Mouse (Mus musculus) neural tube, embryonic 11.5 days (tissue): ENCODE data around the gene Prkacb. TPM values are rescaled to one million over a fixed set of nuclear protein-coding genes. Genes with fewer than 3 reads are reported as not detected.

Experiments used
- ATAC-seq: fragments of 200-750 bp; cut with Nextera tagmentation; 2 replicates; pipeline ENCODE4 v1.8.0; 2017; ENCODE audit warnings: moderate number of reproducible peaks, mild to moderate bottlenecking, moderate TSS enrichment, moderate library complexity; ENCODE audit not compliant: insufficient read depth, low FRiP score, low TSS enrichment
- DNase-seq: peaks from one replicate; pipeline ENCODE4 v3.0.0-alpha.2; 2015; ENCODE audit warnings: low spot score
- H3K27ac ChIP-seq: fragments of 300-500 bp; sonication (generic); 2 replicates; pipeline ENCODE4 v1.5.1; 2014; ENCODE audit warnings: low read depth, mild to moderate bottlenecking, low read length
- H3K27me3 ChIP-seq: fragments of 300-500 bp; sonication (generic); 2 replicates; pipeline ENCODE4 v1.6.1; 2014; ENCODE audit warnings: mild to moderate bottlenecking, low read length, mixed read lengths; ENCODE audit not compliant: control insufficient read depth, insufficient read depth
- H3K36me3 ChIP-seq: fragments of 300-500 bp; sonication (generic); 2 replicates; pipeline ENCODE4 v1.6.1; 2014; ENCODE audit warnings: mild to moderate bottlenecking, low read length, moderate library complexity, mixed read lengths; ENCODE audit not compliant: control insufficient read depth, insufficient read depth
- H3K4me1 ChIP-seq: fragments of 300-500 bp; sonication (generic); 2 replicates; pipeline ENCODE4 v1.6.1; 2014; ENCODE audit warnings: low read length, mixed read lengths; ENCODE audit not compliant: control insufficient read depth, insufficient read depth
- H3K4me2 ChIP-seq: fragments of 300-500 bp; sonication (generic); 2 replicates; pipeline ENCODE4 v1.6.1; 2014; ENCODE audit warnings: low read depth, mild to moderate bottlenecking, moderate library complexity
- H3K4me3 ChIP-seq: fragments of 300-500 bp; sonication (generic); 2 replicates; pipeline ENCODE4 v1.5.1; 2014; ENCODE audit warnings: low read depth, low read length
- H3K9ac ChIP-seq: fragments of 300-500 bp; sonication (generic); 2 replicates; pipeline ENCODE4 v1.6.1; 2014; ENCODE audit warnings: mild to moderate bottlenecking, low read length
- H3K9me3 ChIP-seq: fragments of 300-500 bp; sonication (generic); 2 replicates; pipeline ENCODE4 v1.6.1; 2016; ENCODE audit warnings: low read length; ENCODE audit not compliant: control insufficient read depth
- WGBS: fragments of 180-500 bp; shearing (Covaris S2); extraction: QIAGEN DNeasy Blood & Tissue Kit; methylation state at CpG from one replicate; pipeline ENCODE4 v1.1.7; 2014; 5-methylcytosine and 5-hydroxymethylcytosine counted together
- polyA plus RNA-seq: library from polyadenylated mRNA; unstranded; fragments of >200 nt; fragmentation: Nextera tagmentation; extraction: Ambion mirVana; gene quantifications from 2 replicates; pipeline ENCODE4 v1.2.1, GENCODE M21; 2014

The Prkacb gene
- polyA plus RNA-seq: 76.3 and 80.6 TPM in 2 replicates

- Histone ChIP-seq H3K4me2 (peak within 1 kb of the TSS; percentile 77), H3K4me1 (peaks cover 12% of the 10 kb centered on the region), H3K27me3 (no peaks in the 10 kb centered on the region), H3K9me3 (no peaks in the 10 kb centered on the region), H3K27ac (peak within 1 kb of the TSS; percentile 79), H3K9ac (peak within 1 kb of the TSS; percentile 94), H3K36me3 (no peaks in the 10 kb centered on the region), H3K4me3 (peak within 1 kb of the TSS; percentile 94)
- ATAC-seq (peak; percentile 98), DNase-seq (peak; percentile 92)
- WGBS: under 1% methylated on average over 34 of the region's 60 CpGs
Observed at GRCm38 (mm10) chr3:146812901-146813393, at the start of gene Prkacb. Gene Prkacb (minus strand): TSS chr3:146812990.

- Histone ChIP-seq H3K27me3 (no peaks in the 10 kb centered on the region), H3K27ac (no peak overlapping the region), H3K4me3 (no peak overlapping the region), H3K9ac (no peak overlapping the region), H3K9me3 (no peaks in the 10 kb centered on the region), H3K4me2 (no peak overlapping the region), H3K4me1 (no peaks in the 10 kb centered on the region), H3K36me3 (no peaks in the 10 kb centered on the region)
- ATAC-seq: no peak
- 80% methylated on average over 2 of the region's 2 CpGs for WGBS
- no peak for DNase-seq
Observed at GRCm38 (mm10) chr3:146860308-146860707, 47.5 kb upstream of the Prkacb start.

GRCm38 (mm10) chr3:146857373-146857772 is 44.6 kb upstream of the Prkacb start:
- Histone ChIP-seq H3K4me3 (no peak overlapping the region), H3K27me3 (no peaks in the 10 kb centered on the region), H3K9ac (no peak overlapping the region), H3K9me3 (no peaks in the 10 kb centered on the region), H3K4me1 (0 out of 2 replicates have a peak, but pooled peaks cover 3% of the 10 kb centered on the region), H3K36me3 (no peaks in the 10 kb centered on the region), H3K27ac (no peak overlapping the region), H3K4me2 (no peak overlapping the region)
- ATAC-seq (no peak), DNase-seq (no peak)
- 87% methylated on average over 10 of the region's 10 CpGs for WGBS

- H3K4me1 ChIP-seq: peaks cover 6% of the 10 kb centered on the region; the same call in 1 of the 2 replicates
- H3K4me2 ChIP-seq: no peak overlapping the region
- H3K27me3 ChIP-seq: no peaks in the 10 kb centered on the region
- H3K27ac ChIP-seq: no peak overlapping the region
- H3K4me3 ChIP-seq: no peak overlapping the region
- no peak overlapping the region for H3K9ac ChIP-seq
- DNase-seq (no peak), ATAC-seq (no peak)
- WGBS: 82% methylated on average over 7 of the region's 7 CpGs
- no peaks in the 10 kb centered on the region for H3K36me3 ChIP-seq
- H3K9me3 ChIP-seq: no peaks in the 10 kb centered on the region
Observed at GRCm38 (mm10) chr3:146854473-146855087, 41.8 kb upstream of the Prkacb start.

GRCm38 (mm10) chr3:146851966-146852891 is 39.4 kb upstream of the Prkacb start, which contains the start of gene Ttll7:
Gene Ttll7 (plus strand): TSS chr3:146852367.
- H3K36me3 ChIP-seq: no peaks in the 10 kb centered on the region
- peak; percentile 89 for DNase-seq
- H3K27me3 ChIP-seq: no peaks in the 10 kb centered on the region
- H3K4me3 ChIP-seq: peak within 1 kb of the TSS; percentile 58
- peaks cover 6% of the 10 kb centered on the region; the same call in 1 of the 2 replicates for H3K4me1 ChIP-seq
- ATAC-seq: peak; percentile 96
- peak within 1 kb of the TSS; percentile 71 for H3K4me2 ChIP-seq
- peak within 1 kb of the TSS; percentile 71 for H3K9ac ChIP-seq
- H3K9me3 ChIP-seq: no peaks in the 10 kb centered on the region
- H3K27ac ChIP-seq: no peak within 1 kb of the TSS
- WGBS: 1% methylated on average over 35 of the region's 36 CpGs

- Histone ChIP-seq H3K4me3 (no peak overlapping the region), H3K36me3 (no peaks in the 10 kb centered on the region), H3K27me3 (no peaks in the 10 kb centered on the region), H3K4me2 (no peak overlapping the region), H3K9ac (no peak overlapping the region), H3K9me3 (no peaks in the 10 kb centered on the region), H3K27ac (no peak overlapping the region), H3K4me1 (peaks cover 6% of the 10 kb centered on the region; the same call in 1 of the 2 replicates)
- 92% methylated on average over 7 of the region's 7 CpGs for WGBS
- DNase-seq: no peak
- ATAC-seq: no peak
Observed at GRCm38 (mm10) chr3:146849360-146849759, 36.6 kb upstream of the Prkacb start.

GRCm38 (mm10) chr3:146848112-146848511 is 35.3 kb upstream of the Prkacb start:
- Histone ChIP-seq H3K27me3 (no peaks in the 10 kb centered on the region), H3K9me3 (no peaks in the 10 kb centered on the region), H3K4me3 (no peak overlapping the region), H3K9ac (no peak overlapping the region), H3K27ac (no peak overlapping the region), H3K4me1 (peaks cover 6% of the 10 kb centered on the region; the same call in 1 of the 2 replicates), H3K4me2 (no peak overlapping the region), H3K36me3 (no peaks in the 10 kb centered on the region)
- WGBS: 90% methylated on average over 8 of the region's 8 CpGs
- DNase-seq: no peak
- ATAC-seq: no peak

- Histone ChIP-seq H3K4me1 (no peaks in the 10 kb centered on the region), H3K4me2 (no peak overlapping the region), H3K27ac (no peak overlapping the region), H3K9me3 (no peaks in the 10 kb centered on the region), H3K9ac (no peak overlapping the region), H3K36me3 (no peaks in the 10 kb centered on the region), H3K27me3 (no peaks in the 10 kb centered on the region), H3K4me3 (no peak overlapping the region)
- ATAC-seq: no peak
- 95% methylated on average over 5 of the region's 5 CpGs for WGBS
- DNase-seq: no peak
Observed at GRCm38 (mm10) chr3:146846237-146846636, 33.4 kb upstream of the Prkacb start.
